Mouse (Mus musculus) layer of hippocampus, postnatal 14 days (tissue): ENCODE results near the gene Errfi1. TPM values are rescaled to one million over a fixed set of nuclear protein-coding genes. Genes with fewer than 3 reads are reported as not detected.

Experiments used
- DNase-seq, 2 experiments: peaks; one replicate each; pipeline ENCODE4 v3.0.0; 2021 to 2022; ENCODE audit warnings: low spot score in 2 of 2, mixed read lengths in 1 of 2
- long read RNA-seq, 2 experiments: library from polyadenylated mRNA; stranded (forward); transcript quantifications; one replicate each; pipeline ENCODE4 v2.0.0; 2021
- total RNA-seq, 2 experiments: library from RNA; stranded (reverse); gene quantifications; 2 replicates each; pipeline ENCODE4 v1.2.3; 2021

Errfi1 gene
- 10 to 100 TPM; 37.1 to 38.4 TPM for total RNA-seq
- long read RNA-seq, experiment 1, transcript Errfi1-201 (4 exons, 3,043 nt), result major isoform, 73 of 78 reads
- long read RNA-seq, experiment 1, partial matches to known transcripts, result 1 of 78 reads
- long read RNA-seq, experiment 1, other reads (novel, unspliced or antisense), result 4 of 78 reads
- long read RNA-seq, experiment 2, transcript Errfi1-201 (4 exons, 3,043 nt), result major isoform, 90 of 101 reads
- long read RNA-seq, experiment 2, partial matches to known transcripts, result 7 of 101 reads
- long read RNA-seq, experiment 2, other reads (novel, unspliced or antisense), result 3 of 101 reads

GRCm38 (mm10) chr4:150853680-150854461, at the start of gene Errfi1:
Gene Errfi1 (plus strand): TSS chr4:150853919.
- DNase-seq, result no peak

- DNase-seq, result no peak
These were observed 49.5 kb upstream of the Errfi1 start for GRCm38 (mm10) chr4:150804204-150804603.

- DNase-seq, result no peak
These were observed 45.8 kb upstream of the Errfi1 start for GRCm38 (mm10) chr4:150807727-150808470.

GRCm38 (mm10) chr4:150808471-150808847, 45.3 kb upstream of the Errfi1 start:
- no peak for DNase-seq

GRCm38 (mm10) chr4:150809323-150809722, 44.4 kb upstream of the Errfi1 start:
- DNase-seq, result no peak

- DNase-seq, result no peak
These were observed 38.6 kb upstream of the Errfi1 start for GRCm38 (mm10) chr4:150815144-150815543.

- no peak for DNase-seq
These were observed 37.2 kb upstream of the Errfi1 start for GRCm38 (mm10) chr4:150816414-150816951.

GRCm38 (mm10) chr4:150819126-150819910, 34.4 kb upstream of the Errfi1 start:
- DNase-seq, result no peak

GRCm38 (mm10) chr4:150821381-150821780, 32.3 kb upstream of the Errfi1 start:
- no peak for DNase-seq

- no peak for DNase-seq
These were observed 31.1 kb upstream of the Errfi1 start for GRCm38 (mm10) chr4:150822624-150823023.

GRCm38 (mm10) chr4:150823614-150824480, 29.9 kb upstream of the Errfi1 start:
- no peak for DNase-seq

- no peak for DNase-seq
These were observed 28.8 kb upstream of the Errfi1 start for GRCm38 (mm10) chr4:150824877-150825276.

GRCm38 (mm10) chr4:150825531-150825930, 28.2 kb upstream of the Errfi1 start:
- no peak for DNase-seq

- DNase-seq, result no peak
These were observed 22.4 kb upstream of the Errfi1 start for GRCm38 (mm10) chr4:150831321-150831720.

GRCm38 (mm10) chr4:150831941-150832340, 21.8 kb upstream of the Errfi1 start:
- DNase-seq, result no peak

- no peak for DNase-seq
These were observed 18.6 kb upstream of the Errfi1 start for GRCm38 (mm10) chr4:150835163-150835562.

GRCm38 (mm10) chr4:150836258-150836657, 17.5 kb upstream of the Errfi1 start:
- DNase-seq, result no peak

GRCm38 (mm10) chr4:150836961-150837360, 16.8 kb upstream of the Errfi1 start:
- no peak for DNase-seq

- no peak for DNase-seq
These were observed 16.3 kb upstream of the Errfi1 start for GRCm38 (mm10) chr4:150837458-150837857.

- DNase-seq, result no peak
These were observed 11.7 kb upstream of the Errfi1 start for GRCm38 (mm10) chr4:150842045-150842444.
